Mouse (Mus musculus): ENCODE measurements at regions not wholly inside any gene's neighbourhood (a gene's known extent, or its start where the extent isn't known, plus 50 kb on each side); places are given as distances from the start of the nearest gene placed in this dataset.

DNA sequence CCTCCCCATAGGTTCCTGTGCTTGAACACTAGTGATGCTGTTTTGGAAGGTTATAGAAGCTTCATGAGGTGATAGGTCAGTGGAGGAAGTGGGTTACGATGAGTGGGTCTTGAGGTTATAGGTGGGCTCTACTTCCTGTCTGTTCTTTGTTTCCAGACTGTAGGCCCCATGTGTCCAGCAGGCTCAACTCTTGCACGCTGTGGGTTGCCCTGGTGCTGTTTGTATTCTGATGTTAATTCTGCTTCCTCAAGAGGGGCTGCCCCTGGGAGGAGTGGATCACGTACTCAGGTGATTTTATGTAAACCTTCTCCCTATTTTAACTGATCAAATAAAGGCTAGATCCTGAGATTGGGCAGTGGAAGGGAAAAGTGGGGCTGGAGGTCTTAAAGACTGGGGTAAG lies 60.4 kb upstream of the Rap1gds1 start:
- no peak for ATAC-seq (replicated peaks; ENCODE audit: poor library complexity)

DNA sequence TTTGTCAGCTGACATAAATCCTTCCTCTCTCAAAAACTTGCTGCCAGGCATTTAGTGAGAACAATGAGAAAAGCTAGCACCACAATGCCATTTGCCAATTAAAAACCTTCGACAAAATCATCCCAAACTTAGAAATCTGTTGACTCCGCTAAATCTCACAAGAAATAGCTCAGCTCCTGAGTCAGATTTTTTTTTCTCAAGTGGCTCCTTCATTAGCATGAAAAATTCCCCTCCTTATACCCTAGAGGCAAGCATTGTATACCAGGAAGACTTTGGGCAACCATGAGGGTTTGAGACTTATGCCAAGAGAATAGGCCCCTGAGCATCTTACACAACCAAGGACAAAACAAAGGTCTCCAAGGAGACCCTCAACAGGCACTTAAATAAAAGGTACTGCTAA lies 61.0 kb upstream of the Rap1gds1 start:
- no peak for ATAC-seq (replicated peaks; ENCODE audit: poor library complexity)

DNA sequence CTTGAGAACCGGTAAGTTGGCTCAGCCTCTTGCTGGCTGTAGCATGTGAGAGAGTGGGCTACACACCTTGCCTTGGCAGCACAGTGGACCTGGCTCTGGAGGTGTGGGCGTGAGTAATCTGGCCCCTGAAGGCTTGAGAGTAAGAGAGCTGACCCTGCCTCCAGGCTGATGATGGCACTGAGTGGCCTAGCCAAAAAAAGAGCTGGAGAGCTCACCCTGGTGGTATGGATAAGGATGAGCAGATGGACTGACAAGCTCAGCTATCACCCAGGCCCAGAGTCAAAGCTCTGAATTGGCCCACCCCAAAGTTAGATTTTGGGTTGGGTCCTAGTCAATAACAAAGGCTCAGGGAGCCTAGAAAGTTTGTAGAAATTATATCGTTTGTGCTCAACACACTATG lies 52.8 kb upstream of the Stpg2 start:
- peak; percentile 83 for ATAC-seq (replicated peaks; ENCODE audit: poor library complexity)

DNA sequence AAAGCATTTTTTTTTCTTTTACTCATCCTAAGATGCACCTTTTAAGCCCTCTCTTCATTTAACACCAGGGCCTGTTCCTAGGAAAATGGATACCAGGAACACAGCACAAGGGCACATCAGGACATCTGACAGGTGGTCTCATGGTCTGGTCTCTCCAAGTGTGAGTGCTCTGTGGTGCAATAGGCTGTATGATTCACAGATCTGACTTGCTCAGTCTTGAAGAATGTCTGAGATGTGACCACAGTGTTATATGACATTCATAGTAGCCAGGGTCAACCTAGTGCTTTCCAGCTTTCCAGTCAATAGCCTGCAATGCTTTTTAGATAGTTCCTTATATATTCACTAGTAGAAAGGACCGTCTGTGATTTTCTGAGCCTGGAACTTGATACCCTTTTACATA lies 51.2 kb upstream of the Stpg2 start:
- no peak for ATAC-seq (replicated peaks; ENCODE audit: poor library complexity)

Data from megakaryocyte progenitor cell, adult 5-6 weeks (primary cell).